Mouse (Mus musculus) cerebellum, adult 8-10 months (tissue): Measurements from ENCODE around the gene Mob3b.

Source experiments
- DNase-seq: peaks from one replicate; pipeline ENCODE4 v3.0.0; 2022

The Mob3b gene

GRCm38 (mm10) chr4:35063146-35063719 is 94.1 kb downstream of the Mob3b start:
- no peak for DNase-seq

- DNase-seq, result no peak
Measured at GRCm38 (mm10) chr4:35060964-35061363, 96.3 kb downstream of the Mob3b start.

GRCm38 (mm10) chr4:35060401-35060800 is 96.9 kb downstream of the Mob3b start:
- no peak for DNase-seq

- DNase-seq, result no peak
Measured at GRCm38 (mm10) chr4:35054362-35054761, 102.9 kb downstream of the Mob3b start.

DNA sequence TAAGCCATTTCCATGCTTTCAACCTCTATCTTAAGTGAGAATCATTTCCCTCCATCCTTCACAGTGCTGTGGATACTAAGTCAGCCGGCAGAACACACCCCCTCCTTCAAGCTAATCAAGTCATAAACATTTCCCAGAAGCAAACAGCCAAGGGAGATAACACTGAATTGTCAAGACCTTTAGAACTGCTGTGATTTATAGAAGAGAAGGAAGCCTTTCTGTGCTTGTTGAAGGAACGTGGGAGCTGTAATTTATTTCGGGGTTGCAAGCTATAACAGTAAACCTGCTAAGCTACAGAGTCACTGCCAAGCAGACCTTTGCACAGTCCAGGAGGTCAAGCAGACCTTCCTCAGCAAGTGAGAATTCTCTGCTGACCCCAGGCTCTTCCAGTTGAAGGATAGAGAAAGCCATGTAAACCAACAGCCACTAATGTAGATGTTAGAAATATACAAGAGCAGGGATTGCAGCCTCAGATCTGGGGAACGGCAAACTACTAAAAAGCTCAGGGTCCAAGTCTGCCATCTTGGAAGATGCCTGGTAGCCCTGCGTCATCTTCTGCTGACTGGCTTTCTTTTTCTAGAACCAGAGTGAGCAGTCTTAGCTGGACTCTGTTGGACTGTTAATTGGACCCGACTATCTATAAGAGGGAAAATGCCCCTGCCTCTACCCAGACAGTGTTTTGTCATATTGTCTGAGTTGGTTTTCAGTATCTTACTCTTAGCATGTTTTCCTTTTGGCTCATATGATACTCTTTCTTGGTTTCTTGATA is 104.9 kb downstream of the Mob3b start:
- no peak for DNase-seq

- DNase-seq, result no peak
Measured at GRCm38 (mm10) chr4:35051152-35051551, 106.1 kb downstream of the Mob3b start.

DNA sequence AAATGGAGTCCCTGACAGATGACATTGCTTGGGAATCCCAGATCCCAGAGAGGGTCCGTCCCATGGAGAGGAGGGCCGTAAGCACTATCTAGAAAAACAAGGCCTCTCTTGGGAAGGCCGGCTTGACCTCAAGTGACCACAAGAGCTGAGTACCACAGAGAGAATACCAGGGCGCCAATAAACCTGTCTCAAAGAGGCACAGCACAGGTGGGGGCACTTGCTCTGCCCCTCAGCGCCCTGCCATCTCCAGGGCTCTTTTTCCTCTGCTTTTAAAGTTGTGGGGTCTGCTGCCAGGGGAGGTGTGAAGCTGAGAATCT is 107.6 kb downstream of the Mob3b start:
- DNase-seq, result no peak

GRCm38 (mm10) chr4:35049036-35049741 is 108.1 kb downstream of the Mob3b start:
- no peak for DNase-seq

DNA sequence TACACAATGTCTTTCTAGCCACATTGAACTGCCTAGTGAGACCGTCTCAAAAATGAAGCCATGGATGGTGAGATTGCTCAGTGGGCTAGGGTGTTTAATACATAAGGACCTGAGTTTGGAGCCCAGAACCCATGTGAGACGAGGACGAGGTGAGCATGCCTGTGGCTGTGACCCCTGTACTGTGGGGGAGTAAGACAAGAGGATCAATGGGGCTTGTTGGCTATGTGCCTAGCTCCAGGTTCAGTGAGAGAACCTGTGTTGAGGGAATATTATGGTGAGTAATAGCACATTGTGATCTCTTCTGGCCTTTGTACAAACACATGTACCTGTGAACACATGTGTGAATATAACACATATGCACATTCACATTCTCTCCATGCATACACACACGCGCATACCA is 116.4 kb downstream of the Mob3b start:
- no peak for DNase-seq

DNA sequence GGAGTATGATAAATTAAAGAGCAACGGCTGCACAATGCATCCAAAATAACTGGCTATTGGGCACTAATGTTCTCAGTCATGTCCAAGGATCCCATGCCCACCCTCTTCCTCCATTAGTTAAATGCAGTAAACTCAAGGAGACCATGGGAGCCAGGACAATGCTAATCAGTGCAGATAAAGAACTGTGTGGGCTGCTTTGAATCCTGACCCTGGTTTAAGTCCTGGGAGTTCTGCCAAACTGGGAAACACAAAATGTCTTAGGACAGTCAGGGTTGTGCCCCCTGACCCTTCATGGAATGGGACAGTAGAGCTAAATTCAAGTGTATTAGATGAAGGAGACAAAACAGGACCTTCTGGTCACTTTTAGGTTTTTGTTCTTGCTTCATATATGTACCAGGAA is 117.0 kb downstream of the Mob3b start:
- DNase-seq, result no peak

GRCm38 (mm10) chr4:35037824-35038223 is 119.5 kb downstream of the Mob3b start:
- no peak for DNase-seq

GRCm38 (mm10) chr4:35034504-35035290 is 122.6 kb downstream of the Mob3b start:
- no peak for DNase-seq

GRCm38 (mm10) chr4:35032758-35033157 is 124.5 kb downstream of the Mob3b start:
- DNase-seq, result no peak

- DNase-seq, result no peak
Measured at GRCm38 (mm10) chr4:35031623-35032022, 125.7 kb downstream of the Mob3b start.

DNA sequence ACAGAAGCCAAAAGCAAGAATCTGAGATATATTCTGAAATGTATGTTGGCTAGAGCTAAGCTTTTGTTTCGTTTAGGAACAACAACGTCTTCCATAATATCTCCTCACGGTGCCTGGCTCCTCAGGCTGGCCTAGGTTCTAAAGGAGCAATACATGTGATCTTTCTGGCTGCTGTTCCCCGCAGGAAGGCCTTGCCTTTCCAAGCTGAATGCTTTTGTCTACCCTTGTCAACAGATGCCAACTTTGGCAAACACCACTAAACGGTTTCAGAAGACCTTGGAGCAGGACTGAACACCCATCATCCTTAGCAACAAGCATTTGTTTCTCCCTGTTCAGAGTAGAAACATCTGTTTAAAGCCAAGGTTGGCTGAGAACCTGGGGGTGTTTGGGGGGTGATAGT is 126.1 kb downstream of the Mob3b start:
- DNase-seq, result no peak

DNA sequence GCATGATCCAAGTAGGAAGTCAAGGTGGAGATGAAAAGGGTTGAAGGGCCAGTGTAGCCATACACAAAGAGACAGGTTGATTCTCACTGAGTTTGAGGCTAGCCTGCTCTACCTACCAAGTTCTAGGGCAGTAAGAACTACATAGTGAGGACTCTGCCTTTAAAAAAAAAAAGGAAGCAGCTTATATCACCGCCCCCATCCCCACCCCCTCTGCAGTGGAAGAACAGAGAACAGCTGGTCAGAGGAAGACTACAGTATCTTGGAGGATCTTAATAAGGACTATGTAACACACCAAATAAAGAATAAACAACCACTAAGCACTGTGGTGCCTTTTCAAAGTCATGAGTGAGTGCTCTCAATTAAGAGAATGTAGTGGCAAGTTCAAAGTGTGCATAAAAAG is 138.9 kb downstream of the Mob3b start:
- DNase-seq, result no peak

GRCm38 (mm10) chr4:35012401-35013307 is 144.6 kb downstream of the Mob3b start:
- no peak for DNase-seq

DNA sequence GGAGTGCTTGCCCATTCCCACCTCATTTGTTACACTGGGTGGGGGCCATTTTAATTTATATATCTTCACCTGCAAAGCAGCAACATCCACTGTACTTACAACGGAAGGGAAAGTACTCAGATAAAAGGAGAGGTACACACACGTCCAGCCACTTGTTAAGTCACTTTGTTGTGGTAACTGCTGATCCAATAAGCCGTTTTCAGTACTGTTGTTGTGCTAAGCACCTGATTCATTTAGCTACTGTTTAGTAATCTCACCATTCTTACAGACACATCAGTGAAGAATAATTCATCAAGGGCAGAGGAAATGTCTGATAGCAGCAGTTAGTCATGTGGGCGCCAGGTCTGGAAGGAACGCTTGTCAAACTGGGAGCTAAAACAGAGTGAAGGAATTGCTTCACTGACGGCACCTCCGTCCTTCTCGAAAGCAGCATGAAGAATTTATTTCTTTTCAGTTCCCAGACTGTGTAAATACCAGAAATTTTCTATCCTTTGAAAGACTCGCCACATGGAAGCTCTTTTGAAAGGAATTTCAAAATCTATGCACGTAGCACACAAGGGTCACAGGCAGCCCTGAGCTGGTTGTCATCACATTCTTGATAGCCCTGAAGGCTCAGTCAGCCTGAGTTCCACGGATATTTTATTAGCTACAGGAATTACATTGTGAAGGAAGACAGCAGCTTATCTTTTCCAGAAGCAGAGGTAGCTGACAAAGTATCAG is 150.6 kb downstream of the Mob3b start:
- no peak for DNase-seq

DNA sequence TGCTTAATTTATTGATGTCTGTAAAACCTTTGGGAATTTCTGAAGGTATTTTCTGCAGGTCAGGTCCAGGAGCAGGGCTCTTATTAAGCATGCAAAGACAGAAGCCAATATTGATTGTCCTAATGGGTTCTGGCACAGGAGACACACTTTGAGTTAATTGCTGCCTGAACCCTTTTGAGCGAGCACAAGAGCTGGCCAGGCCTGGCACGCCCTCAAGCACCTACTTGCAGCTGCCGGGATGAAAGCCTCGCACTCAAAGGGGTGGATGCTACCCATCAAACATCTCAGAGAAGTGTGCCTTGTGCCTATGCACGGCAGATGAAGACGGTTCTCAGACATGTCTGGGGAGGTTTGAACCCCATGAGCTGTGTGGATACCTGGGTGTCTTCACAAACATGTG is 151.2 kb downstream of the Mob3b start:
- DNase-seq, result no peak

- no peak for DNase-seq
Measured at GRCm38 (mm10) chr4:35005068-35005769, 152.1 kb downstream of the Mob3b start.

GRCm38 (mm10) chr4:35004473-35004872 is 152.8 kb downstream of the Mob3b start:
- DNase-seq, result no peak
